Mouse (Mus musculus) fibroblast of lung, adult 2 months (primary cell): ENCODE measurements around the gene Ndufv3.

Experiments used
- DNase-seq: peaks from one replicate; pipeline ENCODE4 v3.0.0-alpha.2; 2011; ENCODE audit warnings: low read depth

Gene Ndufv3

DNA sequence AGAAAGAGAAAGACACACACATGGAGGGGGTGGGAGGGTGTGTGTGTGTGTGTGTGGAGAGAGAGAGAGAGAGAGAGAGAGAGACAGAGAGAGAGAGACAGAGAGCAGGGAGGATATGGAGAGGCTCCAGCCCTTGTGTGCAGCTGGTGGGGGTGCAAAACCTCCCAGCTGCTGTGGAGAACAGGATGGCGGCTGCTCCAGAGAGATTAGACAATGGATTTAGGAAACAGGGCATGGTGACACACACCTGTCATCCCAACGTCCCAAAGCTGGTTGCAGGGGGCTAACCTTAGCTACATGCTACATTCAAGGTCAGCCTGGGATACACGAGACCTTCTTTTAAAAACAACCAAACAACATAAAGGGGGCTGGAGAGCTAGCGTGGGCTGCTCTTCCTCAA lies 36.3 kb downstream of the Ndufv3 start:
- DNase-seq: no peak

DNA sequence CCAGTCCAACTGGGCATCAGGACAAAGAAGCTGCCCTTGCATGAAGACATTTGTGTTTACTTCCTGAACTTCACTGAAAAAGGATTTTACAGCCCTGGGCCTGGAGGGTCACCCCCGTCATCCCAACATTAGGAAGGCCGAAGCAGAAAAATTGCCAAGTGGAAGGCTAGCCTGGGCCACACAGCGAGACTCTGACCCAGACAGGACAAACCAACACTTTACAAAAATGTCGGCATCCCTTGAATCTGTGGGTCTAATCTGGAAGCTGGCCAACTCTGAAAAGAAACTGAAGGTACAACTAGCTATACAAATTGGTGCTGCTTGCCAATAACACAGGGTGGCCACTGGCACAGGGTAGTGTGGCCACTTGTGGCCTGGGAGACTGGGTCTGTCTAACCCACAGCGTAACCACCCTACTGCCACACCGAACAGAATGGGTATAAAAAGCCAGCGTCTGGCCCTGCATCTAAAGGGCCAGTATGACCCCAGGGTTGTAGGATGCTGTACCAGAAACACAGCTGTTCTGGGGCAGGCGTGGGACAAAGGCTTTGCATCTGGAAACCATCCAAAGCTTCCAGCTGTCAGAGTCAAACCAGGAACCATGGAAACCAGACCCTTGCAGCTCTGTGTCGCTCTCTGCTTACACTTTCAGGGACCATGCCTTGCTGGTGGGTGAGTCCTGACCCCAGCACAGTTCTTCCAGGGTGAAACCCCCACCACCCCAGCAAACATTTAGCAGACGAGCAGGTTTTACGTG lies 37.4 kb downstream of the Ndufv3 start:
- no peak for DNase-seq

DNA sequence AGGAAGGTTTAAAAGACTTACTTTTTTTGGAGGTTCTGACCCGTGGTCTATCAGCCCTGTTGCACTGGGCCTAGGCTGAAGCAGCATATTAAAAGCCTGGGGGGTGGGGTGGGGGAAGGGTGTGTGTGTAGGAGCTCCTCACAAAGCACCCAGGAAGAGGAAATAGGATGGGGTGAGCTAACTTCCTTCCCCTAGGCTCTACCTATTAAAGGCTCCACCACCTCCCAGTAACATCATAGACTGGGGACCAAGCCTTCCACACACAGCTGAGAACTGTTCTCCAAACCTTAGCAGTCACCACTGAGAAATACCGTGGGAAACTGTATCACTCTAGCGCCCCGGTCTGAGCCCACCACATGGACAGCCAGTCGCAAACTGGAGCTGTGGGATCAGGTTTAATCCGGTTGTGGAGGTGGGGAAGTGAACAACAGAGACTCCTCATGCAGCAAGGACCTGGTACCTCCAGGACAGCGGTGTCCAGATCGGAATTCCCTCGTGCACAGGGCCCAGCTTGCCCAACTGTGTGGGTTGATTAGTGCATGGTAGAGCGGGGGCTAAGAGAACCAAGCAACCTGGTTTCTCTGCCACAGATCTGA lies 38.1 kb downstream of the Ndufv3 start:
- no peak for DNase-seq

DNA sequence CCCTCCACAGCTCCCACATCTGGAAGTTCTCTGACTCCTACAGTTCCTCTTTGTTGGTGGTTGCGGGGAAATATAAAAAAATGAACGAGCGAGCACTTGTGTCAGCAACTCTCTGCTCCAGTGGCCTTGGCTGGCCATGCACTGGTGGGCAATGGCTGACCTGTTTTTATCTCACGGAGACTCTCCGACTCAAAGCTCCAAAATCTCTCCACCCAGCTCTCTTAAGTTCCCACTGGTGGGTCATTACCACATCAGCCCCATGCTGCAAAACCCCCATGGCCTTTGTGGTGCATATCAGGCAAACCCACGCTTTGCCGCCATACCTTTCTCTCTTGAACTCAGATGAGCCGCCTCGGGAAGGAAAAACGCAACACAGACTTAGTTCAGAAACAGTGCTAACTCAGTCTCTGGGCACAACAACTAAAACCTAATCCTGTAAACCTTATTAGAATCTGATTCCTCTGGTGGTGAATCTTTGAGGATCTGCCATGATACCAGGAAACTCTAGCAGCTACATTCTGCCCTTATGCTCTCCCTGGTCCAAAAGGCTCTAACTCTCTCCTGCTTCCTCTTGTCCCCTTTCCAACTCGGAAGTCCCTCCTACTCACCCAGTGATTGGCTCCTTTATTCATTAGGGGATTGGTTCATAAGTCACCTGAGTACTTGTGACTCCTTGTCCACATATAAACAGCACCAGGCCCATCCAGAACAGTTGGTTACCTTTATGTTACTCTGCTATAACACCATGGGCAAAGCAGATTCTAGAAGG lies 39.3 kb downstream of the Ndufv3 start:
- no peak for DNase-seq

DNA sequence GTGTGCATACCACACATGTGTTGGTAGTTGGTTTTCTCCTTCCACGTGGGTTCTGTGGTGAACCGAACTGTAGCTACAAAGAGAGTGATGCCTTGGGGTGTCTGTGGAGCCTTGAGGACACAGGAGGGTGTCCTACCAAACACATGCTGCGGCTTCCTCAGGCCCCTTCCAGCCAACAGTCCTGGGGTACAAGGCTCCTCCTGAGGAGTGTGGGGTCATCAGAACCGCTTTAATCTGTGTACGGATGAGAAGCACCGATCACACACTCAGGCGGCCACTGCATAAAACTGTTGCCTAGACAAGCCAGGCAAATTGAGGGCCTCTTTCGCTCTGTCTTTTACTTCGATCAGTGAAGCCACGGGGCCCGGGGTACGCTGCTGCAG lies 43.7 kb downstream of the Ndufv3 start:
- no peak for DNase-seq

DNA sequence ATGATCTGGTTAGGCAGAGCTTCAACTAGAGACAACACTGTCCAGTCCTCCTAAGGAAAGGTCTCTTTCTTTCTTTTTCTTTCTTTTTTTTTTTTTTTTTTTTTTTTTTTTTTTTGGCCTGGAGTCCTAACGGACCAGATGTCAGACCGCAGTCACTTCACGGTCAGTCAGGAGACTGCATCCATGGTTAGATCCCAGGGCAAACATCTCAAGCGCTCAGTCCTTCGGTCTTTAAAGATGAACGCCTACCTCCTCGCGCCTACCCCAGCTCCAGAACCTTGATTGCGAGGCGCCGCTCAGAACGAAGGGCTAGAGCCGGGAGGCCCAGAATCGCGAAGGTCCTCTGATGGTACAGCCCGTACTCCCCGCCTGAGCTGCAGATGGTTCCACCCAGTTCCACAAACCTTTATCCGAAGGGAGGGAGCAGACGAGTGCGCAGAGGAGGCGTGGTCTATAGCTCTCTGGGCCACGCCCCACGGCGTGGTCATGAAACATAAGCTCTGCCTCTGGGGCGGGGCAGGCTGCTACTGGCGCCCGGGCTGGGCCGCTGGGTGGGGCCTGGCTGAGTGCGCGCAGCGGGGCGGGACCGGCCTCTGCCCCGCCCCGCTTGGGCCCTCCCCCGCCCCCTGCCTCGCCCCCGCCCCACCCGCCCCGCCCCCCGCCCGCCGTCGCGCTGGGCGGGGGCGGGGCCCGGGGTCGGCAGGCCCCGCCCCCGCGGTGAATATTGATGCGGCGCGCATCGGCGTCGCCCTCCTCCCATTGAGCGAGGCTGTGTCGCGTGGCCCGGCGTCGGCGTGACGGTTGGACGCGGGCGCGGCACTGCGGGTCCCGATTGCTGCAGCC lies 44.3 kb downstream of the Ndufv3 start, which contains the start of gene Pknox1:
Pknox1 (plus strand) TSS at position 720 of the 843 bp plus-strand sequence.
- DNase-seq: peak; percentile 98

DNA sequence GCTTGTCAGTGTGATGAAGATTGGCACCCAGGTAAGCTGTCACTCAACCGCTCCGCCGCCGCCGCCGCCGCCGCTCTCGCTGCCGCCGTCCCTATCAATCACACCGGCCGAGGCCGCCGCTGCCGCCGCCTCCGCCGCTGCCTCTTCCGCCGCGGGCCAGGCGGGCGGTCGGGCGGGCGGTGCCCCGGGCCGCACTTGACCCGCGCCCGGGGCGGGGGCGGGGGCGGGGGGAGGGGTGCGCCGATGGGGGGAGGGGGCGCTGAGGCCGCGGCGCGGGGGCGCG lies 44.9 kb downstream of the Ndufv3 start:
- no peak for DNase-seq

DNA sequence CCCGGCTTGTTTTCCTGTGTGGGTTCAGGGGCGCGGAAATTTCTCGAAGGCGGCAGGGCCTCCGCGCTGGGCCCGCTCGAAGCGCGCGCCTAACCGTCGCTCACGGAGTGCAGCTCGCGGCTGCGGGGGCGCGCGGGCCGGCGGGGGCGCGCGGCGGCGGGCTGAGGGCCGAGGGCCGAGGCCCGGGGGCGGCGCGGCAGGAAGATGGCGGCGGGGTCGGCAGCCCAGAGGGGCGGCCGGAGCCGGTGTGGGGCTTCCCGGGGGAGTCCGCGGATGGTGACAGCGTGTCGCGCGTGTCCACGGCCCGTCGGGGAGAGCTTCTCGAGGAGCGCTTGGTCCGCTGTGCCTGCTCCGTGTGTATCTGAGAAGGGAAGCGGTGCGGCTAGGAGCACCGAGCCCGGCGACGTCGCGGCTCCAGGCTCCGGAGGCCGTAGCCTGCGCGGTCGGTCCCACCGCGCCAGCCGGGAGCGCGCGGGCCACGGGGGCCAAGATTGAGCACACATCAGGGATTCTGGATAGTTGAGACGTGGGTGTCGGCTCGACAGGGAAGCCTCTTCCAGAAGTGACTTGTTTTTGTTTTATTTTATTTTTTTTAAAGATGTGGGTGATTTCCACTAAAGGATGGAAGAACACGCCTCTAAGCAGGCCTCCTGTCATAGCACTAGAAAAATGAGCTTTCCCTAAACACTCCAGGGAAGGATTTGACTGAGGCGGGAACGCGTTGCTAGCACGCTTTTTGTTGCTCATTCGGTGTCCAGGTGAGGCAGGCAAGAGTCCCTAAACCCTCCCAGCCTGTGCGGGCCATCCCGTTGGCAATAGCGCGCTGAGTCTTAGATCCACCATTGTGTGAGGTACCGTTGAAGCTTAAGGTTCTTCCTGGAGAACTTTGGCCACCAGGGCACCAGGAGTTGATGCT lies 45.5 kb downstream of the Ndufv3 start:
- DNase-seq: no peak

DNA sequence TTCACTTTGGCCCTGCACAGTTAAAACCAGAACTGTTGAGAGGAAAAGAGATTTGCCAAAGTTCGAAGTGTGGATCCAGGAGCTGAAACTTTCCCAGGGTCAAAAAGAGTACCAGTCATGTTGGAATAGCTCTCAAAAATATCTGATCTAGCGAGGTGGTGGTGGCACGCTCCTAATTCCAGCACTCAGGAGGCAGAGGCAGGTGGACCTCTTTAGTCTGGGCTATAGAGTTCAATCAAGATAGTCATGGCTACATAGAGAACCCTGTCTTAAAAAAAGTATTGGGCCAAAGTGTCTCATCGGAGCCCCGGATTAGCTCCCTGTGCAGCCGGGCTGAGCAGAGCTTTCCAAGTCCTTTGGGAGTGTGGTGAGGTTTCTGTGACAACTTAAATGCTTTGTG lies 46.4 kb downstream of the Ndufv3 start:
- DNase-seq: no peak

DNA sequence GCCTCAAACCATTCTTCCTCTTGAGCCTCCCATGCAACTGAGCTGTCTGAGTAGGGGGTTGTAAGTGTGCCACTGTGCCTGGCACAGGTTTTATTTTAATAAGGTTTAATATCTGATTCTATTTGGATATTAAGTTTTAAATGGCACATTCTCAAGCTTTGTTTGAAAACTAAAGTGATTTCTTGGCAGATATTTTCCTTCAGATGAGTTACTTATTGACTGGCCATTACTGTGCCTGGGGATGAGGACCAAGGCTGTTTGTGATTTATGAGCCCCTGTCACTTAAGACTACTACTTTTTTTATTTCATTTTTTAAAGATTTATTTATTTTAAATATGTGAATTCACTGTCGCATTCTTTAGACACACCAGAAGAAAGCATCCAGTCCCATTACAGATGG lies 49.8 kb downstream of the Ndufv3 start:
- no peak for DNase-seq

DNA sequence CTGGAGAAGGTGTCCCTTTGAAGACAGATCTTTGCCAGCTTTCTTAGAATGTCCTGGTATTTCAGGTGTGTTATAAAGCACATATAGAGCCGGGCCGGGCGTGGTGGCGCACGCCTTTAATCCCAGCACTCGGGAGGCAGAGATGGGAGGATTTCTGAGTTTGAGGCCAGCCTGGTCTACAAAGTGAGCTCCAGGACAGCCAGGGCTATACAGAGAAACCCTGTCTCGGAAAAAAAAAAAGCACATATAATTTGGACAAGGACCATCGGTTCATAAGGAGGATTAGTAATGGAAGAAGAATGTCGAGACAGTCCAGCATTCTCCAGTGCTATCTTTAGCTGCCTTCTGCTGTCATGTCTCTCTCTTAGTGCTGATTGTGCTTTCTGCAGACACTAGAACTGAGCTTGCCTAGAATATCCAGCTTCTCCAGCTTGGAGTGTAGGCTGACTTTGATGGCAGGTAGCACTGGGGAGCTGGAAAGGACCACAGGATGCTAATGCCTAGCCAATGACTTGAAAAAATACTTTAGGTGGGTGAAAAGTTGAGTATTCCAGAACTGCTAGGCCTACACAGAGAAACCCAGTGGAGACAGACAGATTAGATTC lies 50.5 kb downstream of the Ndufv3 start:
- no peak for DNase-seq

DNA sequence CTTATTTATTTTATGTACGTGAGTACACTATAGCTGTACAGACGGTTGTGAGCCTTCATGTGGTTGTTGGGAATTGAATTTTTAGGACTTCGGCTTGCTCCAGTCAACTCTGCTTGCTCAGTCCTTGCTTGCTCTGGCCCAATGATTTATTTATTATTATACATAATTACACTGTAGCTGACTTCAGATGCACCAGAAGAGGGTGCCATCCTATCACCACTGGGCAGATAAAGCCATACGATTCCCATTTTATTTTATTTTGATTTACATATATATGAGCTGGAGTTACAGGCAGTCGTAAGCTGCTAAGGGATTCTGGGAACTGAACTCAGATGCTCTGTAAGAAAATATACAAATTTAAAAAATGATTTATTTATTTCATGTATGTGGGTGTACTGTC lies 51.8 kb downstream of the Ndufv3 start:
- no peak for DNase-seq

DNA sequence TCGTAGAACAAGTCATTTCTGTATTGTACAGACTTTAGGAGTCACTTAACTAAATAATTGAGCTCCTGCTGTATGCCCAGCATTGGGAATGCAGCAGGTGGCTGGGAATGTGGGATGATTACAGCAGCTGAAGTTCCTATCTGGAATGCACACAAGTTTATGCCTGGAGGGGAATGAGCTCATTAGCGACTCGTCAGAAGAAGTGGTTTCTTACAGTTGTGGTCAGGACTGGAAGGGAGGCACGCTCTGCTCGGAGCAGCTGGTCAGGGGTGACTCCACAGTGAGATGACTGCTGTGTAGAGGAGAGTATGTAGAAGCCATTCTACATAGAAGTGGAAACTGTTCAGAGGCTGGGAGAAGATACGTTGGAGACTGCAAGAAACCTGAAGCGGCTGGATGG lies 54.7 kb downstream of the Ndufv3 start:
- no peak for DNase-seq

DNA sequence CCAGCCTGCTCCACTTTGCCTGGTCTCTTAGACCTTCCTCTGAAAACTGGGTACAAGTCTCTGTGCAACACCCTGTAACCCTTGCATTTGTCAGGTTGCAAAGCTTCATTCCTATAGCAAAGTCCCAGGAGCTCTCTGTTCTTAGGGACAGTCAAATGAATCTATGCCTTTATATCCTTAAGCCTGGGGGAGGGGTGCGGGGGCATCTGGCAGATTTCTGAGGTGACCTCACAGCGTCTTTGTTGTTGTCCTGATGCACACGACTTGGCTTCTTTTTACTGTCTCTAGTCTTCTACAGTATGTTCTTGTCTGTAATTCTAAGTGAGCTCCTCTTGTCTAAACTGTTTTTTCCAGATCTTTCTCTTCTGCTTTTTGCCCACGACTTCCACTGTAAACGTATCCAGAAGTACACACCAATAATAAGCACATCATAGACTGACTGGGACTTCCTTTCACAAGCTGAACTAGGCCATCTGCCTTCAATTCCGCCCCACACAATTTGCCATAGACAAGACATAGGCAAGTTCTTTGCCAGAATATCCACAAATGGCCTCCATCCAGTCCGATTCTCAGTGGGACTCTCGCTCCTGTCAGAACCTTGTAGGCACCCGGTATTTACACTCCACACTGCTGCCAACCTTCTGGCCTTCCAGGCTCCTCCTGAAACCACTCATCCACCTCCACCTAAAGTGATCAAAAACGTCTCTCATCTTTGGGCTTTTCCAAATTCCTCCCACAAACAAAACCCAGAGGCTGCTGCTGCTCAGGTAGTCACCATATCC lies 56.7 kb downstream of the Ndufv3 start:
- DNase-seq: no peak

DNA sequence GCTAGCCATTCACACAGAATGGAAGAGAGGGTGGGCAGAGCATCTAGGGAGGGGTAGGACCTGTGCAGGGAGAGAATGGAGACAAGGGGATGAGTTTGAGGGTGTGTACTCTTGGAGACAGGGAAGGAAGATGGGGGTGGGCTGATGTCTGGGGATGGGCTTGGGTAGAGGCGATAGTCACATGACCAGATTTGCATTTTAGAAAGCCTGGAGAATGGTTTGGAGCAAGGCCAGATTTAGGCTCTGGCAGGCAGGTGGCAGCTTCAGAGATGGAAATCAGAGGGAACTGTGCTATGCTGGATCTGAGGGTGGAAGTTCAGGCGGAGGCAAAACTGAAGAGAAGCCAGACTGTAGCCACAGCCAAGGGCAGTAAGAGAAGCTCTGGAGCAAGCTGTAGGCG lies 60.4 kb downstream of the Ndufv3 start:
- no peak for DNase-seq
